Mouse (Mus musculus): ENCODE measurements around the gene Cnot6. TPM values are rescaled to one million over a fixed set of nuclear protein-coding genes. Genes with fewer than 3 reads are reported as not detected.

Cnot6 gene
- polyA plus RNA-seq, 1 experiment from 2014 or later = 95.3 TPM

- no peak for ATAC-seq (ENCODE audit: insufficient number of reproducible peaks, insufficient read depth, low FRiP score, low TSS enrichment, low read depth)
- Histone ChIP-seq H3K9ac (replicated peaks) (no peak overlapping the region), H3K4me2 (peak overlapping the region; percentile 17), H3K27ac (no peak overlapping the region), H3K27me3 (no peaks in the 10 kb centered on the region), H3K36me3 (no peaks in the 10 kb centered on the region), H3K9me3 (0 out of 2 replicates have a peak, but pooled peaks cover 4% of the 10 kb centered on the region), H3K4me1 (replicated peaks) (peaks cover 10% of the 10 kb centered on the region), H3K4me3 (replicated peaks) (no peak overlapping the region)
- 27% methylated on average over 19 of the region's 19 CpGs for WGBS
Observed at GRCm38 (mm10) chr11:49652401-49653078, 60.0 kb downstream of the Cnot6 start.

GRCm38 (mm10) chr11:49651762-49652322 is 60.7 kb downstream of the Cnot6 start:
- Histone ChIP-seq H3K36me3 (no peaks in the 10 kb centered on the region), H3K4me3 (replicated peaks) (no peak overlapping the region), H3K4me1 (replicated peaks) (peaks cover 10% of the 10 kb centered on the region), H3K27me3 (no peaks in the 10 kb centered on the region), H3K9ac (replicated peaks) (no peak overlapping the region), H3K4me2 (no peak overlapping the region), H3K27ac (no peak overlapping the region), H3K9me3 (0 out of 2 replicates have a peak, but pooled peaks cover 4% of the 10 kb centered on the region)
- 83% methylated on average over 10 of the region's 10 CpGs for WGBS
- ATAC-seq (ENCODE audit: insufficient number of reproducible peaks, insufficient read depth, low FRiP score, low TSS enrichment, low read depth) = no peak

DNA sequence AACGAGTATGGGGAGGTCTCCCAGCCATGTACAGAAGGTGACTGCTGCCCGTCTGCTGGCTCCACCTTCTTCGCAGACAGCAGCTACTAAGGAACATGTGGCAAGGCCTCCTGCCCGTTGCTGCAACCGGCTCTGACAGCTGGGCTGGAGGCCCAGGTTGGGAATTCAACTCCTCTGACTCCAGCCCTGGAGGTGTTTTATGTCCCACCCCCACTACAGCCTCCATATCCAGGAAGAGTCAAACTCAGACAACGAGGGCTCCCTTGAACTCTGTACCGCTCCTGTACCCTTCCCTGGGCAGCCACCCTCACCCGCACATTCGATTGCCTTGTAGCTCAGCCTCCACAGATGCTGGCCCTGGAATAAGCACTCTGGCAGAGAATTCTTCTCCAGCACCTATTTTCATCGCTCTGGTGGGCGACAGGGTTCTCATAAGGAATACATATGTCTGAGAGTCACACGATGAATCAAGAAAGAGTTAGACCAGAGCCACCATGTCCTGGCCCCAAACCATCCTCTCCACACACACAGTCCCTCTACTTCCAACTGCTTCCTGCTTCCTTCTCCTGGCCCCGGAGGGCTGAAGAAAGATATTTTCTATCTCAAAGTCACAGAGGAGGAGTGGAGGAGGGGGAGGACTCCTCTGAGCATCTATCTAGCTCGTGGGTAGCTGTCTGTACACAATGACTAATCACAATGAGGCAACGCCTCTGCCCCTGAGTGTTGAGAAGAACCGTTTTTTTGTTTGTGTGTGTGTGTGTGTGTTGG is 61.3 kb downstream of the Cnot6 start:
- no peak overlapping the region for H3K4me2 ChIP-seq
- 68% methylated on average over 16 of the region's 16 CpGs for WGBS
- H3K27ac ChIP-seq = no peak overlapping the region
- peaks cover 12% of the 10 kb centered on the region for H3K4me1 ChIP-seq (replicated peaks)
- 0 out of 2 replicates have a peak, but pooled peaks cover 4% of the 10 kb centered on the region for H3K9me3 ChIP-seq
- no peaks in the 10 kb centered on the region for H3K27me3 ChIP-seq
- no peak overlapping the region for H3K9ac ChIP-seq (replicated peaks)
- no peak for ATAC-seq (ENCODE audit: insufficient number of reproducible peaks, insufficient read depth, low FRiP score, low TSS enrichment, low read depth)
- no peaks in the 10 kb centered on the region for H3K36me3 ChIP-seq
- no peak overlapping the region for H3K4me3 ChIP-seq (replicated peaks)

DNA sequence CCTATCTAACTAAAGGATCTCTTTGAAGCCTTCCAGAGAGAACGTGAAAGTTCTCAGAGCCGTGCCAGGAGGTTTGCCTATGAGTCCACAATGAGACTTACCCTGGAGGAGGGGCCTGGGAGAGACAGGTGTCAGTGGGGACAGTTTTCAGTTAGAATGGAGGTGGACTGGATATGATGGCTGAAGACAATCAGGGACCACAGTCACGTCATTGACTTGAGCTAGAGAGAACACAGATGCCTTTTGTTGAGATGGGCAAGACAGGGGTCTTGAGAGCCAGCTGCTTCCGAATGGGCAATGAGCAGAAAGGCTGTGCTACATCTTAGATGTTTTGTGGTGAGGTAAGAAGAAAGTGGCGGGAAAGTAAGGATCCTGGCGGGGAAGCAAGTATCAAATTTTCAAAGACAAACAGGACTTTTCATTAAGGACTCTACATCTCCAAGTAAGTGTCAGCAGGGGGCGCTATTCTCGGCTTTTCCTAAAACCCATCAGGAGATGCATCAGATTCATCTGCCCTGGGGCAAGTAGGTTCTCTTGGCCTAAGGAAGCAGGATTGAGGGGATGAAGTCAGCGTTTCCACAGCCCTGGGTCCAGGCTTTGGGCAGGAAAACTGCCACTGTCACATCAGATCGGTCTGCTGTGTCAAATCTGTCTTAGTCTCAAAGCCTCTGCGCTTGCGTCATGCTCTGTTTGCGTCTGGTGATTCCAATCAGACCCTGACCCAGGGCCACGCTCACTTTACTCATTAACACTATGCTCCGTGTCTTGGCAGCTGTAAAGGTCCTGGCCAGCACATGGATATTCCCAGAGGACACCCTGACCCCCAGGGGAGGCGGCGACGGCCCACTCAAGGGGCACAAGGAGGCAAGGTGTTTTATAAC is 62.2 kb downstream of the Cnot6 start:
- Histone ChIP-seq H3K4me2 (no peak overlapping the region), H3K27me3 (no peaks in the 10 kb centered on the region), H3K9me3 (0 out of 2 replicates have a peak, but pooled peaks cover 4% of the 10 kb centered on the region), H3K36me3 (no peaks in the 10 kb centered on the region), H3K4me1 (replicated peaks) (peaks cover 16% of the 10 kb centered on the region), H3K4me3 (replicated peaks) (no peak overlapping the region), H3K9ac (replicated peaks) (no peak overlapping the region), H3K27ac (no peak overlapping the region)
- 50% methylated on average over 18 of the region's 18 CpGs for WGBS
- no peak for ATAC-seq (ENCODE audit: insufficient number of reproducible peaks, insufficient read depth, low FRiP score, low TSS enrichment, low read depth)

DNA sequence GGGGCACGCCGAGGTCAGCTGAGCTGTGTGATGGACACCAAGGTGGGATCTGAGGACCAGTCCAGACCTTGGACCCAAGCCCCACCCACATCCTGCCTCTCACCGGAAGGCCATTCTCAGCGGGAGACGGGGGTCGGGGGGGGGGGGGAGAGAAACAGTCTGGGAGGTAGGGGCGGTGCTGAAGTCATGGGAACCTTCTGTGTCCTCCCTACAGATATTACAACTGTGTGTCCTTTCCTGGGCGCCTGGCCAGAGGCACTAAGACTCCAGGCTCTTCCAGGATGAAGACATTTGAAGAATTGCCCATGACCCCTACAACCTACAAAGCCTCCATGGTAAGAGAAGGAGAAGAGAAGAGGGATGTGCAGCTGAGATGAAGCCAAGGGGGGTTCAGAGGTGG is 66.8 kb downstream of the Cnot6 start:
- H3K36me3 ChIP-seq = no peaks in the 10 kb centered on the region
- peaks cover 12% of the 10 kb centered on the region for H3K4me1 ChIP-seq (replicated peaks)
- no peak overlapping the region for H3K4me3 ChIP-seq (replicated peaks)
- no peak for ATAC-seq (ENCODE audit: insufficient number of reproducible peaks, insufficient read depth, low FRiP score, low TSS enrichment, low read depth)
- H3K4me2 ChIP-seq = no peak overlapping the region
- H3K9me3 ChIP-seq = no peaks in the 10 kb centered on the region
- H3K27ac ChIP-seq = no peak overlapping the region
- no peak overlapping the region for H3K9ac ChIP-seq (replicated peaks)
- no peaks in the 10 kb centered on the region for H3K27me3 ChIP-seq
- WGBS = 61% methylated on average over 7 of the region's 8 CpGs

- no peak overlapping the region for H3K4me3 ChIP-seq (replicated peaks)
- H3K9me3 ChIP-seq = no peaks in the 10 kb centered on the region
- H3K36me3 ChIP-seq = no peaks in the 10 kb centered on the region
- no peak overlapping the region for H3K27ac ChIP-seq
- 3% methylated on average over 11 of the region's 11 CpGs for WGBS
- H3K27me3 ChIP-seq = peaks cover 70% of the 10 kb centered on the region
- no peak overlapping the region for H3K9ac ChIP-seq (replicated peaks)
- H3K4me2 ChIP-seq = peak overlapping the region; percentile 11; the same call in 1 of the 2 replicates
- peaks cover 6% of the 10 kb centered on the region; the same call in 1 of the 2 replicates for H3K4me1 ChIP-seq (replicated peaks)
- ATAC-seq (ENCODE audit: insufficient number of reproducible peaks, insufficient read depth, low FRiP score, low TSS enrichment, low read depth) = no peak; the same call in 1 of the 2 replicates
Observed at GRCm38 (mm10) chr11:49636449-49636848, 76.1 kb downstream of the Cnot6 start.

DNA sequence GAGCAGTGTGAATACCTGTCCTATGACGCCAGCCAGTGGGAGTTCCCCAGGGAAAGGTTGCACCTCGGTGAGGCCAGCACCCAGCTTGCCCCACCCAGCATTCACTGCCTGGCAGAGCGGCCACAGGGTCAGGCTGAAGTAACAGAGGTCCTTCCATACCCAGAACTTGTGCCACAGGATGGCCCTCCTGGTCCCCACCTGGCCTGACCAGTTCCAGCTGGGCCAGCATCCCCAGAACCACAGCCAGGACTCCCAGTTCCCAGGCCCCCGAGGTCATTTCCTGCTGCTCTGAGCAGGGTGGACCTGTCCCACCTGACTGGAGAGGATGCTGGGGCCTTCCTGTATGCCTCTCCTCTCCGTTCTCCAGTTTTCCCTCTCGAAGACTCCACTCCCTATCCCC is 76.9 kb downstream of the Cnot6 start:
- H3K36me3 ChIP-seq = no peaks in the 10 kb centered on the region
- H3K4me2 ChIP-seq = no peak overlapping the region
- no peak for ATAC-seq (ENCODE audit: insufficient number of reproducible peaks, insufficient read depth, low FRiP score, low TSS enrichment, low read depth)
- no peaks in the 10 kb centered on the region for H3K9me3 ChIP-seq
- peaks cover 6% of the 10 kb centered on the region; the same call in 1 of the 2 replicates for H3K4me1 ChIP-seq (replicated peaks)
- no peak overlapping the region for H3K27ac ChIP-seq
- no peak overlapping the region for H3K4me3 ChIP-seq (replicated peaks)
- H3K9ac ChIP-seq (replicated peaks) = no peak overlapping the region
- H3K27me3 ChIP-seq = peaks cover 74% of the 10 kb centered on the region
- 62% methylated on average over 6 of the region's 6 CpGs for WGBS

DNA sequence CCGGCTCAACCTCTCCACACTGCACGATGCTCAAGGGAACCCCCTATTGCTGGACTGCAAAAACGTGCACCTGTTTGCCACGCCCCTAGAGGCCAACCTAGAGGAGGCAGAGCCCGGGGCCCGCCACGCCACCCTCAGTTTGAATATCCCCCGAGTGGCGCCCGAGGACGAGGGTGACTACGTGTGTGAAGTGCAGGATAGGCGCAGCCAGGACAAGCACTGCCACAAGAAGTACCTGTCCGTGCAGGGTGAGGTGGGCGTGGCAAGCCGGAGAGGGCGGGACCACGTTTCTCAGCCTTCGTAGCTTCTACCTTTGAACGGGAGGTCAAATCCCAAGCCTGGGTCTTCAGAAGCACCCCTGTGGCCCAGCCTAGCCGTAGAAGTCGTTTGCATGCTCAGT is 78.4 kb downstream of the Cnot6 start:
- peaks cover 6% of the 10 kb centered on the region; the same call in 1 of the 2 replicates for H3K4me1 ChIP-seq (replicated peaks)
- no peak overlapping the region for H3K9ac ChIP-seq (replicated peaks)
- peak overlapping the region; percentile 32 for H3K4me2 ChIP-seq
- WGBS = 7% methylated on average over 22 of the region's 22 CpGs
- peaks cover 78% of the 10 kb centered on the region for H3K27me3 ChIP-seq
- no peak overlapping the region for H3K27ac ChIP-seq
- ATAC-seq (ENCODE audit: insufficient number of reproducible peaks, insufficient read depth, low FRiP score, low TSS enrichment, low read depth) = 0 out of 2 replicates have a peak, but pooled peaks have one; percentile 9
- H3K9me3 ChIP-seq = no peaks in the 10 kb centered on the region
- no peaks in the 10 kb centered on the region for H3K36me3 ChIP-seq
- peak overlapping the region; percentile 12; the same call in 1 of the 2 replicates for H3K4me3 ChIP-seq (replicated peaks)

- no peak for ATAC-seq (ENCODE audit: insufficient number of reproducible peaks, insufficient read depth, low FRiP score, low TSS enrichment, low read depth)
- Histone ChIP-seq H3K27ac (no peak overlapping the region), H3K9ac (replicated peaks) (no peak overlapping the region), H3K36me3 (no peaks in the 10 kb centered on the region), H3K4me2 (no peak overlapping the region), H3K4me1 (replicated peaks) (peaks cover 6% of the 10 kb centered on the region; the same call in 1 of the 2 replicates), H3K9me3 (no peaks in the 10 kb centered on the region), H3K27me3 (peaks cover 65% of the 10 kb centered on the region), H3K4me3 (replicated peaks) (no peak overlapping the region)
- WGBS = 78% methylated on average over 2 of the region's 2 CpGs
Observed at GRCm38 (mm10) chr11:49632256-49632655, 80.3 kb downstream of the Cnot6 start.

DNA sequence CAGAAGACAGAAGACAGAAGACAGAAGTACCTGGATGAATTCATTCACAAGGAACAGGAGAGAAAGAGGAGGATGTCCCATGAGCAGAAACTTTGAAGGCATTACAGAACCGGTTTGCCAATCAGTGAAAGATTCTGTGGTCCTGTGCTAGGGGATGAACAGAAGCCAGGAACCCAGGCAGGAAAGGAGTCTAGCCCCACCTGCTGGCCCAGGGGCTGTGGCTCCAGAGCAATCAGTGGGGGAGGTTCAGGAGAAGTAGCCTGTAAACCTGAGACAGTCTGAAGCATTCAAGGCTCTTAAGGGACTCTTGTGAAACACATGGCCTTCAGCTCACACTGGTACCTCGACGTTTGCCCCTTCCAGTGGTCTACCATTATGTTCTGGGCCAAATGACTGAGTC is 81.4 kb downstream of the Cnot6 start:
- H3K27me3 ChIP-seq = peaks cover 60% of the 10 kb centered on the region
- WGBS = 30% methylated on average over 3 of the region's 3 CpGs
- H3K9me3 ChIP-seq = no peaks in the 10 kb centered on the region
- H3K27ac ChIP-seq = no peak overlapping the region
- no peak for ATAC-seq (ENCODE audit: insufficient number of reproducible peaks, insufficient read depth, low FRiP score, low TSS enrichment, low read depth)
- H3K4me2 ChIP-seq = no peak overlapping the region
- no peak overlapping the region for H3K9ac ChIP-seq (replicated peaks)
- no peaks in the 10 kb centered on the region for H3K36me3 ChIP-seq
- H3K4me1 ChIP-seq (replicated peaks) = peaks cover 6% of the 10 kb centered on the region; the same call in 1 of the 2 replicates
- no peak overlapping the region for H3K4me3 ChIP-seq (replicated peaks)
